Mouse (Mus musculus) liver, adult 2 months (tissue): ENCODE data around the gene Tlr6. TPM values are rescaled to one million over a fixed set of nuclear protein-coding genes. Genes with fewer than 3 reads are reported as not detected.
A peak's percentile ranks its signal among the peaks of the same experiment; 100 is the strongest.

Source experiments
- DNase-seq: peaks from one replicate; pipeline ENCODE4 v3.0.0-alpha.2; 2011; ENCODE audit warnings: low read depth, low spot score; ENCODE audit errors: extremely low read depth
- H3K27ac ChIP-seq: fragments of 200-500 bp; replicated peaks from 2 replicates; pipeline ENCODE4 v1.5.1; 2012; ENCODE audit warnings: low read depth, mild to moderate bottlenecking, control low read depth, inconsistent platforms, low read length; ENCODE audit not compliant: insufficient read depth
- H3K27me3 ChIP-seq: fragments of 200-500 bp; 2 replicates; pipeline ENCODE4 v1.6.1; 2012; ENCODE audit warnings: mild to moderate bottlenecking, moderate library complexity, low read length, inconsistent platforms; ENCODE audit not compliant: control insufficient read depth, insufficient read depth
- H3K36me3 ChIP-seq: fragments of 200-500 bp; 2 replicates; pipeline ENCODE4 v1.6.1; 2012; ENCODE audit warnings: low read length, inconsistent platforms; ENCODE audit not compliant: control insufficient read depth, insufficient read depth
- H3K4me1 ChIP-seq: fragments of 200-500 bp; 2 replicates; pipeline ENCODE4 v1.6.1; 2011; ENCODE audit warnings: low read length; ENCODE audit not compliant: control insufficient read depth, insufficient read depth
- H3K4me3 ChIP-seq: fragments of 200-500 bp; 2 replicates; pipeline ENCODE4 v1.5.1; 2011; ENCODE audit warnings: low read depth, mild to moderate bottlenecking, control low read depth, low read length, moderate library complexity; ENCODE audit not compliant: insufficient read depth
- H3K79me2 ChIP-seq: fragments of 200-500 bp; 2 replicates; pipeline ENCODE4 v1.6.1; 2012; ENCODE audit warnings: inconsistent platforms, mild to moderate bottlenecking, low read length, moderate library complexity; ENCODE audit not compliant: control insufficient read depth, insufficient read depth
- H3K9ac ChIP-seq: fragments of 200-500 bp; 2 replicates; pipeline ENCODE4 v1.6.1; 2012; ENCODE audit warnings: low read depth, mild to moderate bottlenecking, control low read depth, inconsistent platforms, low read length
- CTCF ChIP-seq: fragments of 200-500 bp; IDR thresholded peaks from 2 replicates; pipeline ENCODE4 v1.5.1; 2011; ENCODE audit warnings: low read depth, low read length, control low read depth
- POLR2A ChIP-seq: fragments of 200-500 bp; IDR thresholded peaks from 2 replicates; pipeline ENCODE4 v1.6.1; 2011; ENCODE audit warnings: low read length, control low read depth; ENCODE audit not compliant: insufficient read depth; ENCODE audit errors: extremely low read depth
- WGBS: fragments of 180-500 bp; shearing (Covaris S2); methylation state at CpG from one replicate; pipeline ENCODE4 v1.1.7; 2018; 5-methylcytosine and 5-hydroxymethylcytosine counted together
- polyA plus RNA-seq: library from polyadenylated mRNA; depleted of rRNA; stranded (reverse); fragments of >200 nt; gene quantifications from 2 replicates; pipeline ENCODE4 v1.2.3, GENCODE M21; 2012
- total RNA-seq: library from RNA; depleted of rRNA; stranded (reverse); fragments of >200 nt; gene quantifications from 2 replicates; pipeline ENCODE4 v1.2.3, GENCODE M21; 2014

Gene Tlr6
- total and polyA plus RNA-seq, 2 experiments = 0.18 to 0.46 TPM

DNA sequence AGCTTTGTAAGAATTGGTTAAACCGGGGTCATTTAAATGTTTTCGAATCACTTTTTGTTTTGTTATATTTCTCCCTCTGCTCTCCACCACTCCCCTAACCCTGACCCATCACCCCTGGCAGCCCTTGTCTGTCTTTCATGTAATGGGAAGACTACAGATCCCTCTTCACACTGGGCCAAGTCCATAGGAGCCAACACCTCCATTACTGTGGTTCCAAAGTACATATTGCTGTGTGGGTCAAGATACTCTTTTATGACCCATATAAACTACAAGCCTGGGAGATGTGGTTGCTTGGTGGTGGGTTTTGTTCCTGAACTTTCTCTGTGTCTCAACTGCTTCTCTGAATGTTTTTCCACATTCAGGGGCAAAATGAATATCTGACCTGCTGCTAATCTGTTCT lies 35.5 kb upstream of the Tlr6 start:
- H3K4me3 ChIP-seq = no peak overlapping the region
- H3K4me1 ChIP-seq = no peaks in the 10 kb centered on the region
- WGBS = 96% methylated on average over 2 of the region's 2 CpGs
- H3K79me2 ChIP-seq = no peaks in the 10 kb centered on the region
- DNase-seq = no peak
- no peak overlapping the region for H3K27ac ChIP-seq
- H3K27me3 ChIP-seq = no peaks in the 10 kb centered on the region
- no peak for TF ChIP-seq CTCF
- TF ChIP-seq POLR2A = no peak
- H3K36me3 ChIP-seq = peaks cover 25% of the 10 kb centered on the region
- H3K9ac ChIP-seq = no peak overlapping the region

DNA sequence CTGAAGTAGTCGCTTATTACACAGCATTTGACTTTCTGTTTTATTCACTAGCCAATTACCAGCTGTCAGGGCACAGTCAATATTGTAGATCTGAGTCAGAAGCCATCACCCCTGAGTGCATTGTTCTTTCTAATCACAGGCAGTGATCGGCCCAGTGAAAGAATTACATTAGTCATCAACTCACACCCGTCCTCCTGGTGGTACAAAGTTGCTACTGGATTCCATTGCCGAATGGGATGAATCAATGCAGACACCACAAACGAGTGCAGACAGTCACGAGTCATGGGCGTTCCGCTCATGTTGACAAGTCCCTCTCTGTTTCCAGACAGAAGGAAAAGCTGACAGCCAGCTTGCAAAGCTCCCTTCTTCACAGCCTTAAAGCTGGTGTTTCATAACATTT lies 32.6 kb upstream of the Tlr6 start:
- no peaks in the 10 kb centered on the region for H3K79me2 ChIP-seq
- H3K4me3 ChIP-seq = no peak overlapping the region
- H3K27ac ChIP-seq = no peak overlapping the region
- no peak for DNase-seq
- peaks cover 12% of the 10 kb centered on the region for H3K36me3 ChIP-seq
- no peak for TF ChIP-seq CTCF
- TF ChIP-seq POLR2A = no peak
- no peaks in the 10 kb centered on the region for H3K4me1 ChIP-seq
- no peaks in the 10 kb centered on the region for H3K27me3 ChIP-seq
- no peak overlapping the region for H3K9ac ChIP-seq
- WGBS = 65% methylated on average over 8 of the region's 8 CpGs

DNA sequence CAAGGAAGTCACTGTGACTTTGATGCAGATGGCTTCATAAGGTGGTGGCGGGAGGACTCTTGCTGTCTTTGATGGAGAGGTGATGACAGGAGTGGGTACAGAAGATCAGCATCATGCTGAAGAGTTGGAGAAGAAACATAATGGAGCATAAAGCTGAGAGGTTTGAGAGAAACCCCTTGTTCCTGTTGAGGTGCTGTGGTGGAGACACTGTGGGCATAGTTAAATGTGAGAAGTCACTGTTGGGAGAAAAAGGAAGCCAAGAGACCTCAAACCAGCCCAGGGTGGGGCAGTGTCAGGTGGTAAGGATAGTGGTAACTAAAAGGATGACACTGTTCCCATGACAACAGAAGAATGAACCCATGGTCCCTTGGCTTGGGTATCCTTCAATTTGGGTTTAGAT lies 30.0 kb upstream of the Tlr6 start:
- TF ChIP-seq POLR2A (no peak), CTCF (no peak)
- Histone ChIP-seq H3K36me3 (peaks cover 11% of the 10 kb centered on the region), H3K4me3 (no peak overlapping the region), H3K9ac (no peak overlapping the region), H3K79me2 (peaks cover 7% of the 10 kb centered on the region; the same call in 1 of the 2 replicates), H3K4me1 (peaks cover 5% of the 10 kb centered on the region; the same call in 1 of the 2 replicates), H3K27ac (no peak overlapping the region), H3K27me3 (no peaks in the 10 kb centered on the region)
- DNase-seq = no peak
- WGBS = 94% methylated on average over 1 of the region's 1 CpGs

DNA sequence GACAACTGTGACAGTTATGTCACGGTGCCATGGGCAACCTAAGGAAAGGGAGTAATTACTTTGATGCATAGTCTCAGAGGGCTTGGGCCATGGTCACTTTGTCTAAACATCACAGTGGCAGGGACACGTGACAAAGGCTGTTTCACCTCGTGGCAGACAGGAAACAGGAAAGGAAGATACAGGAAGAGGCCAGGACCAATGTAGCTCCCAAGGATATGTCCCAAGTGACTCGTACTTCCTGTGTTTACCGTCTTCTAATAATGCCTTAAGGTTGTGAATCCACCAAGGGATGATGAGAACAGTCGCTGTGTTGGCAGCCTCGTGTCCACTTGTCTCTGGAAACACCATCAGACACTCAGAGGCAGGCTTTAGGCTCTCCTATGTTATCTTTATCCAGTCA lies 26.1 kb upstream of the Tlr6 start:
- no peak overlapping the region for H3K9ac ChIP-seq
- 72% methylated on average over 7 of the region's 7 CpGs for WGBS
- no peak for DNase-seq
- H3K4me1 ChIP-seq = peaks cover 5% of the 10 kb centered on the region; the same call in 1 of the 2 replicates
- peaks cover 32% of the 10 kb centered on the region for H3K36me3 ChIP-seq
- H3K27me3 ChIP-seq = no peaks in the 10 kb centered on the region
- no peak overlapping the region for H3K27ac ChIP-seq
- H3K79me2 ChIP-seq = peaks cover 13% of the 10 kb centered on the region; the same call in 1 of the 2 replicates
- H3K4me3 ChIP-seq = no peak overlapping the region
- TF ChIP-seq POLR2A (no peak), CTCF (no peak)

DNA sequence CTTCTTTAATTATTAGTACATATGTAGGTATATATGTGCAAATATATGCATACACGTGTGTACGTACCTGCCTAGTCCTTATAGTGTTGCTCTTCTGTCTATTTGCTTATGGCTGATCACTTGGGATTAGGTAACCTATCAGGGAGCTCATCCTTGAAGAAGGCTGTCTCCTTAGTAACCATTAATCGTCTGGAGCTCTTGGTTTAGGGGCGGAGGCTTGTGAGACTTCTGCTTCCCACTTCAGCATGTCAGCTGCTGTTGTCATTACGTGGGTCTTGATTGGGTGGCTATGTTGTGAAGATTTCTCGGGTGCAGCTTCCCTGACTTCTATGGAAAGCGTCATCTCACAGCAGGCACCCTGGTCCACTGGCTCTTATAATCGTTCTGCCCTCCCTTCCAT lies 17.2 kb upstream of the Tlr6 start:
- DNase-seq = no peak
- H3K27ac ChIP-seq = no peak overlapping the region
- 91% methylated on average over 8 of the region's 8 CpGs for WGBS
- no peaks in the 10 kb centered on the region for H3K27me3 ChIP-seq
- no peak for TF ChIP-seq CTCF
- no peak for TF ChIP-seq POLR2A
- H3K36me3 ChIP-seq = peaks cover 19% of the 10 kb centered on the region
- no peak overlapping the region for H3K9ac ChIP-seq
- H3K4me3 ChIP-seq = no peak overlapping the region
- H3K4me1 ChIP-seq = peaks cover 10% of the 10 kb centered on the region
- H3K79me2 ChIP-seq = peaks cover 3% of the 10 kb centered on the region; the same call in 1 of the 2 replicates

DNA sequence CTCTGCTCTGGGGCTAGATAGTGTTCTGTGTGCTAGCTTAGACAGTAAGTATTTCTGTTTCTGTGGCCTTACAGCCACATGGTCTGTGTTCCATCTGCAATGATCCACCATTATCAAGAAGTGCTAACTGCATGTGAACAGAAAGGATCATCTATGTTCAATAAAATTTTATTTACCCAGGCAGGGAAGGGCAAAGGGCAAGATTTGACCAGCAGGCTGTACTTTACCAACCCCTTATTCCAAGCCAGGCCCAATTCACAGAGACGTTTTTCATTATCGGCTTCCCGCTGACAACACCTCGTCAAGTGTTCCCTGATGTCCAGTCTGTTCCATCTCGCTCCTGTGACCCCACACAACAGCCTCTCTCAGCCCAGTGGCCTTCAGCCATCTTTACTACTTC lies 15.2 kb upstream of the Tlr6 start:
- 29% methylated on average over 5 of the region's 5 CpGs for WGBS
- Histone ChIP-seq H3K36me3 (peaks cover 2% of the 10 kb centered on the region; the same call in 1 of the 2 replicates), H3K27ac (peak overlapping the region; percentile 88), H3K27me3 (no peaks in the 10 kb centered on the region), H3K79me2 (peaks cover 6% of the 10 kb centered on the region; the same call in 1 of the 2 replicates), H3K4me3 (no peak overlapping the region), H3K4me1 (peaks cover 16% of the 10 kb centered on the region), H3K9ac (peak overlapping the region; percentile 33; the same call in 1 of the 2 replicates)
- DNase-seq = peak; percentile 90
- TF ChIP-seq POLR2A (no peak), CTCF (no peak)
